Mouse (Mus musculus): ENCODE data around the gene Dcpp3. TPM values are rescaled to one million over a fixed set of nuclear protein-coding genes. Genes with fewer than 3 reads are reported as not detected.
A peak's percentile ranks its signal among the peaks of the same experiment; 100 is the strongest.
"Not testable (repeated sequence)": the region's sequence is repeated elsewhere in the genome, so short reads cannot be mapped to it uniquely, and the experiment has no call there.

Gene Dcpp3
- polyA plus RNA-seq (2014; fragmentation: Nextera tagmentation; extraction: Ambion mirVana): not detected in 2 replicates

GRCm38 (mm10) chr17:23917158-23917557 is at the start of gene Dcpp3:
Gene Dcpp3, plus strand, starts transcription at chr17:23917458.
- H3K36me3 ChIP-seq (ENCODE audit: control insufficient read depth, insufficient read depth, low read length); H3K27ac ChIP-seq (ENCODE audit: low read depth, low read length); ATAC-seq (ENCODE audit: insufficient read depth, low FRiP score, low TSS enrichment); DNase-seq (ENCODE audit: low spot score); H3K4me3 ChIP-seq (ENCODE audit: low read depth, low read length); H3K9me3 ChIP-seq (ENCODE audit: control insufficient read depth, low read length); H3K9ac ChIP-seq (ENCODE audit: low read length); H3K4me2 ChIP-seq (ENCODE audit: low read depth); H3K27me3 ChIP-seq (ENCODE audit: control insufficient read depth, insufficient read depth, low read length); H3K4me1 ChIP-seq (ENCODE audit: control insufficient read depth, insufficient read depth, low read length): not testable (repeated sequence)
- 68% methylated on average over 4 of the region's 4 CpGs for WGBS

- Histone ChIP-seq H3K27me3 (ENCODE audit: control insufficient read depth, insufficient read depth, low read length) (no peaks in the 10 kb centered on the region), H3K4me3 (ENCODE audit: low read depth, low read length) (no peak within 1 kb of the TSS; the same call in 1 of the 2 replicates), H3K4me1 (ENCODE audit: control insufficient read depth, insufficient read depth, low read length) (no peaks in the 10 kb centered on the region), H3K27ac (ENCODE audit: low read depth, low read length) (no peak within 1 kb of the TSS), H3K9me3 (ENCODE audit: control insufficient read depth, low read length) (no peaks in the 10 kb centered on the region), H3K36me3 (ENCODE audit: control insufficient read depth, insufficient read depth, low read length) (no peaks in the 10 kb centered on the region), H3K4me2 (ENCODE audit: low read depth) (no peak within 1 kb of the TSS), H3K9ac (ENCODE audit: low read length) (no peak within 1 kb of the TSS)
- ATAC-seq (ENCODE audit: insufficient read depth, low FRiP score, low TSS enrichment) (no peak), DNase-seq (ENCODE audit: low spot score) (no peak)
- WGBS: 79% methylated on average over 15 of the region's 15 CpGs
Observed at GRCm38 (mm10) chr17:23867756-23868155, 49.5 kb upstream of the Dcpp3 start, which contains the start of gene Prss21. Gene Prss21, plus strand, starts transcription at chr17:23868056.

- H3K27ac ChIP-seq (ENCODE audit: low read depth, low read length): no peak overlapping the region
- no peaks in the 10 kb centered on the region for H3K36me3 ChIP-seq (ENCODE audit: control insufficient read depth, insufficient read depth, low read length)
- H3K4me2 ChIP-seq (ENCODE audit: low read depth): no peak overlapping the region
- no peak for DNase-seq (ENCODE audit: low spot score)
- H3K9ac ChIP-seq (ENCODE audit: low read length): no peak overlapping the region
- H3K4me1 ChIP-seq (ENCODE audit: control insufficient read depth, insufficient read depth, low read length): no peaks in the 10 kb centered on the region
- 86% methylated on average over 11 of the region's 11 CpGs for WGBS
- no peak for ATAC-seq (ENCODE audit: insufficient read depth, low FRiP score, low TSS enrichment)
- no peaks in the 10 kb centered on the region for H3K9me3 ChIP-seq (ENCODE audit: control insufficient read depth, low read length)
- no peaks in the 10 kb centered on the region for H3K27me3 ChIP-seq (ENCODE audit: control insufficient read depth, insufficient read depth, low read length)
- H3K4me3 ChIP-seq (ENCODE audit: low read depth, low read length): no peak overlapping the region
Observed at GRCm38 (mm10) chr17:23868513-23868912, 48.7 kb upstream of the Dcpp3 start.

GRCm38 (mm10) chr17:23873884-23874856 is 43.1 kb upstream of the Dcpp3 start:
- no peaks in the 10 kb centered on the region for H3K36me3 ChIP-seq (ENCODE audit: control insufficient read depth, insufficient read depth, low read length)
- H3K9me3 ChIP-seq (ENCODE audit: control insufficient read depth, low read length): no peaks in the 10 kb centered on the region
- 57% methylated on average over 8 of the region's 8 CpGs for WGBS
- no peaks in the 10 kb centered on the region for H3K27me3 ChIP-seq (ENCODE audit: control insufficient read depth, insufficient read depth, low read length)
- no peak overlapping the region for H3K9ac ChIP-seq (ENCODE audit: low read length)
- no peak overlapping the region for H3K4me2 ChIP-seq (ENCODE audit: low read depth)
- DNase-seq (ENCODE audit: low spot score): peak; percentile 52
- H3K27ac ChIP-seq (ENCODE audit: low read depth, low read length): no peak overlapping the region
- H3K4me1 ChIP-seq (ENCODE audit: control insufficient read depth, insufficient read depth, low read length): no peaks in the 10 kb centered on the region
- H3K4me3 ChIP-seq (ENCODE audit: low read depth, low read length): no peak overlapping the region
- no peak for ATAC-seq (ENCODE audit: insufficient read depth, low FRiP score, low TSS enrichment)

- 63% methylated on average over 3 of the region's 3 CpGs for WGBS
- H3K4me2 ChIP-seq (ENCODE audit: low read depth): no peak overlapping the region
- H3K27me3 ChIP-seq (ENCODE audit: control insufficient read depth, insufficient read depth, low read length): no peaks in the 10 kb centered on the region
- H3K9me3 ChIP-seq (ENCODE audit: control insufficient read depth, low read length): no peaks in the 10 kb centered on the region
- ATAC-seq (ENCODE audit: insufficient read depth, low FRiP score, low TSS enrichment) (no peak), DNase-seq (ENCODE audit: low spot score) (no peak)
- no peaks in the 10 kb centered on the region for H3K36me3 ChIP-seq (ENCODE audit: control insufficient read depth, insufficient read depth, low read length)
- no peak overlapping the region for H3K4me3 ChIP-seq (ENCODE audit: low read depth, low read length)
- H3K27ac ChIP-seq (ENCODE audit: low read depth, low read length): no peak overlapping the region
- no peaks in the 10 kb centered on the region for H3K4me1 ChIP-seq (ENCODE audit: control insufficient read depth, insufficient read depth, low read length)
- no peak overlapping the region for H3K9ac ChIP-seq (ENCODE audit: low read length)
Observed at GRCm38 (mm10) chr17:23876741-23877140, 40.5 kb upstream of the Dcpp3 start.

GRCm38 (mm10) chr17:23877166-23877565 is 40.1 kb upstream of the Dcpp3 start:
- Histone ChIP-seq H3K9me3 (ENCODE audit: control insufficient read depth, low read length) (no peaks in the 10 kb centered on the region), H3K4me2 (ENCODE audit: low read depth) (no peak overlapping the region), H3K4me1 (ENCODE audit: control insufficient read depth, insufficient read depth, low read length) (no peaks in the 10 kb centered on the region), H3K36me3 (ENCODE audit: control insufficient read depth, insufficient read depth, low read length) (no peaks in the 10 kb centered on the region), H3K9ac (ENCODE audit: low read length) (no peak overlapping the region), H3K27ac (ENCODE audit: low read depth, low read length) (no peak overlapping the region), H3K4me3 (ENCODE audit: low read depth, low read length) (no peak overlapping the region), H3K27me3 (ENCODE audit: control insufficient read depth, insufficient read depth, low read length) (no peaks in the 10 kb centered on the region)
- 88% methylated on average over 2 of the region's 2 CpGs for WGBS
- DNase-seq (ENCODE audit: low spot score) (no peak), ATAC-seq (ENCODE audit: insufficient read depth, low FRiP score, low TSS enrichment) (no peak)

GRCm38 (mm10) chr17:23880576-23880975 is 36.7 kb upstream of the Dcpp3 start, which contains the start of the genes Dcpp1 and Dcpp2:
Gene Dcpp1, plus strand, starts transcription at chr17:23880876.
Gene Dcpp2, plus strand, starts transcription at chr17:23880880.
- not testable (repeated sequence) for H3K9me3 ChIP-seq (ENCODE audit: control insufficient read depth, low read length); H3K9ac ChIP-seq (ENCODE audit: low read length); DNase-seq (ENCODE audit: low spot score); H3K4me2 ChIP-seq (ENCODE audit: low read depth); H3K27me3 ChIP-seq (ENCODE audit: control insufficient read depth, insufficient read depth, low read length); H3K27ac ChIP-seq (ENCODE audit: low read depth, low read length); H3K4me1 ChIP-seq (ENCODE audit: control insufficient read depth, insufficient read depth, low read length); H3K36me3 ChIP-seq (ENCODE audit: control insufficient read depth, insufficient read depth, low read length); ATAC-seq (ENCODE audit: insufficient read depth, low FRiP score, low TSS enrichment); H3K4me3 ChIP-seq (ENCODE audit: low read depth, low read length)
- 78% methylated on average over 4 of the region's 4 CpGs for WGBS

- Histone ChIP-seq H3K4me2 (ENCODE audit: low read depth) (peak overlapping the region; percentile 51), H3K4me1 (ENCODE audit: control insufficient read depth, insufficient read depth, low read length) (peaks cover 5% of the 10 kb centered on the region; the same call in 1 of the 2 replicates), H3K4me3 (ENCODE audit: low read depth, low read length) (peak overlapping the region; percentile 46), H3K9me3 (ENCODE audit: control insufficient read depth, low read length) (no peaks in the 10 kb centered on the region), H3K27ac (ENCODE audit: low read depth, low read length) (peak overlapping the region; percentile 95), H3K27me3 (ENCODE audit: control insufficient read depth, insufficient read depth, low read length) (no peaks in the 10 kb centered on the region), H3K9ac (ENCODE audit: low read length) (peak overlapping the region; percentile 71), H3K36me3 (ENCODE audit: control insufficient read depth, insufficient read depth, low read length) (no peaks in the 10 kb centered on the region)
- ATAC-seq (ENCODE audit: insufficient read depth, low FRiP score, low TSS enrichment) (peak; percentile 98), DNase-seq (ENCODE audit: low spot score) (peak; percentile 93)
- under 1% methylated on average over 29 of the region's 29 CpGs for WGBS
Observed at GRCm38 (mm10) chr17:23924531-23925007, 7.3 kb downstream of the Dcpp3 start.
